Mouse (Mus musculus) neural tube, embryonic 11.5 days (tissue): ENCODE measurements around the gene Arglu1. TPM values are rescaled to one million over a fixed set of nuclear protein-coding genes. Genes with fewer than 3 reads are reported as not detected.

ENCODE experiments used
- ATAC-seq: fragments of 200-750 bp; cut with Nextera tagmentation; 2 replicates; pipeline ENCODE4 v1.8.0; 2017; ENCODE audit warnings: moderate number of reproducible peaks, mild to moderate bottlenecking, moderate TSS enrichment, moderate library complexity; ENCODE audit not compliant: insufficient read depth, low FRiP score, low TSS enrichment
- DNase-seq: peaks from one replicate; pipeline ENCODE4 v3.0.0-alpha.2; 2015; ENCODE audit warnings: low spot score
- H3K27ac ChIP-seq: fragments of 300-500 bp; sonication (generic); 2 replicates; pipeline ENCODE4 v1.5.1; 2014; ENCODE audit warnings: low read depth, mild to moderate bottlenecking, low read length
- H3K27me3 ChIP-seq: fragments of 300-500 bp; sonication (generic); 2 replicates; pipeline ENCODE4 v1.6.1; 2014; ENCODE audit warnings: mild to moderate bottlenecking, low read length, mixed read lengths; ENCODE audit not compliant: control insufficient read depth, insufficient read depth
- H3K36me3 ChIP-seq: fragments of 300-500 bp; sonication (generic); 2 replicates; pipeline ENCODE4 v1.6.1; 2014; ENCODE audit warnings: mild to moderate bottlenecking, low read length, moderate library complexity, mixed read lengths; ENCODE audit not compliant: control insufficient read depth, insufficient read depth
- H3K4me1 ChIP-seq: fragments of 300-500 bp; sonication (generic); 2 replicates; pipeline ENCODE4 v1.6.1; 2014; ENCODE audit warnings: low read length, mixed read lengths; ENCODE audit not compliant: control insufficient read depth, insufficient read depth
- H3K4me2 ChIP-seq: fragments of 300-500 bp; sonication (generic); 2 replicates; pipeline ENCODE4 v1.6.1; 2014; ENCODE audit warnings: low read depth, mild to moderate bottlenecking, moderate library complexity
- H3K4me3 ChIP-seq: fragments of 300-500 bp; sonication (generic); 2 replicates; pipeline ENCODE4 v1.5.1; 2014; ENCODE audit warnings: low read depth, low read length
- H3K9ac ChIP-seq: fragments of 300-500 bp; sonication (generic); 2 replicates; pipeline ENCODE4 v1.6.1; 2014; ENCODE audit warnings: mild to moderate bottlenecking, low read length
- H3K9me3 ChIP-seq: fragments of 300-500 bp; sonication (generic); 2 replicates; pipeline ENCODE4 v1.6.1; 2016; ENCODE audit warnings: low read length; ENCODE audit not compliant: control insufficient read depth
- WGBS: fragments of 180-500 bp; shearing (Covaris S2); extraction: QIAGEN DNeasy Blood & Tissue Kit; methylation state at CpG from one replicate; pipeline ENCODE4 v1.1.7; 2014; 5-methylcytosine and 5-hydroxymethylcytosine counted together
- polyA plus RNA-seq: library from polyadenylated mRNA; unstranded; fragments of >200 nt; fragmentation: Nextera tagmentation; extraction: Ambion mirVana; gene quantifications from 2 replicates; pipeline ENCODE4 v1.2.1, GENCODE M21; 2014

The Arglu1 gene
- polyA plus RNA-seq, 1 experiment from 2014 or later = 144 TPM

DNA sequence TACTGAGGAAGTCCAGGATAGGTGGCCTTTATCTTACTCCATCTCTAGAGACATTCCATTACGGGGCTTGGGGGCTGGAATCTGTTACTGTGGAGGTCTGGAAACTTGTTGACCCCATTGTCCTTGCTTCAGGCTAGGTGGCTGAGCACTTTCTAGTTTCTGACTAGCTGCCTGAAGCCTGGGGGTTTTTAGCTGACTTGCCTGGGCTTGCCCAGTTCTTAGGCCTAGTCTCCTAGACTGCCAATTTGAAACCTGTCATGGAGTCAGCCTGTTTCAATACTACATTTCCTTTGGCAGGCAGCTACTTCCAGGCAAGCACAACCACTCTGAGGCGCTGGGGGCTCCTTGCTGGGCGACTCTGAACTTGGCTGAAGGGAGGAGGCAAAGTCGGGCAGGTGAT lies 9.9 kb upstream of the Arglu1 start:
- H3K27ac ChIP-seq = no peak overlapping the region
- WGBS = 76% methylated on average over 4 of the region's 4 CpGs
- no peak for ATAC-seq
- no peaks in the 10 kb centered on the region for H3K36me3 ChIP-seq
- H3K4me3 ChIP-seq = no peak overlapping the region
- H3K27me3 ChIP-seq = no peaks in the 10 kb centered on the region
- no peaks in the 10 kb centered on the region for H3K4me1 ChIP-seq
- no peaks in the 10 kb centered on the region for H3K9me3 ChIP-seq
- no peak for DNase-seq
- H3K4me2 ChIP-seq = no peak overlapping the region
- no peak overlapping the region for H3K9ac ChIP-seq

DNA sequence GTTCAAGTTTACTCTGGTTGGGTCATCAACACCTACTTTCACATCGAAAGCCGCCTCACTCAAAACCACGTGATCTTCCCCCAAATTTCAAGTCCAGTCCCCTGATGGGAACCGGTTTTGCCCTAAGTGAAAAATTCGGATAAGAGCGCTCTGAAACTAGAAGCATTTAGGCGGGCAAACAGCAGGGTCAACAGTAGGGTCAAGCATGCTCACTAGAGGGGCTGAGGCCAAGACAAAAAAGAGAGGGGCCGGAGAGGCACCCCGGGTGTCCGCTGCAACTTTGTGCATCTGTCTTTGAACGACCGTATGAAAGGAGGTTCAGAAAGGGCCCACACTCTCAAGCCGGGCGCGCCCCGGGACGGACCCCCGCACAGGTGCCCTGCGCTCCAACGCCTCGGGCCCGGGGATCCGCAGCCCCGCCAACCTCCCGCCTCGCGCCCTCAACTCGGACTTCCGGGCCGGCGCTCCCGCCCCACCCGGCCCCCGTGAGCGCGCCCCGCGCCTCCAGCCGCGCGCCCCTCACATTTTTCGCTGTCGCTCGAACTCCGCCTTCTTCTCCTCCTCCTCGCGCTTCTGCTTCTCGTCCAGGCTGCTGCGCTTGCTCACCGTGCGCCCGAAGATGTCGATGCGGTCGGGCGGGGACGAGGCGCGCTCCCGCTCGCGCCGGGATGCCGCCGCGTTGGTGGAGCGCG lies 721 bp downstream of the Arglu1 start:
- H3K9ac ChIP-seq = peak overlapping the region; percentile 100
- peaks cover 18% of the 10 kb centered on the region for H3K4me1 ChIP-seq
- ATAC-seq (peak; percentile 66), DNase-seq (peak; percentile 79)
- no peaks in the 10 kb centered on the region for H3K27me3 ChIP-seq
- H3K36me3 ChIP-seq = no peaks in the 10 kb centered on the region
- under 1% methylated on average over 52 of the region's 68 CpGs for WGBS
- H3K4me2 ChIP-seq = peak overlapping the region; percentile 83
- H3K4me3 ChIP-seq = peak overlapping the region; percentile 94
- no peaks in the 10 kb centered on the region for H3K9me3 ChIP-seq
- H3K27ac ChIP-seq = peak overlapping the region; percentile 94

DNA sequence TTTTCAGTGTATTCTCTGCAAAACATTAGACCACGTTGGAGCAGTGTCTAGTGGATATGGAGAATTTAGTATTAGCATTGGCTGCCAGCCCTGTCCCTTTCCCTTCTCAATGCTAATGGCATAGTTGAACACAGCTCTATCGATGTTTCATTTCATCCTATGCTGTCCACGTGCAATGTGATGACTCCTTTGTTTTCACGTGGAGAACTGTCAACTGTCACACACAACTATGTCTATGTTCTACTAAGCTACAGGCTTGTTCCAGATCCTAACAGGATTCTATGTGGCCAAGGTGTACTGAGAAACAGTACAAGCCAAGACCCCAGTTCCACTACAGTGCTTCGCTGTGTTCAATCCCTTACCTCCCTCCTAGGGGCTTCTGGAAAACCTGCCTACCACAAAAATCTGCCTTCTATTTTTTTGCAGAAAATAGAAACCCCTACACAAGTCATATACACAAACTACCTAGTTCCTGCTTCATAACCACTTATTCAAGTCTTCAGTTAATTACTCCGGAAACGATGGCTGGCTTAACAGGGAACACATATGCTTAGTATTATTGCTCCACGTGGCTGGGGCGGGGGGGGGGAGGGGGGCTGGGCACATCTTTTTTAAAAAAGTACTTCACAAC lies 1.4 kb downstream of the Arglu1 start:
- Histone ChIP-seq H3K27ac (no peak overlapping the region), H3K9me3 (no peaks in the 10 kb centered on the region), H3K27me3 (no peaks in the 10 kb centered on the region), H3K4me2 (peak overlapping the region; percentile 83), H3K9ac (peak overlapping the region; percentile 100), H3K4me3 (peak overlapping the region; percentile 94), H3K36me3 (no peaks in the 10 kb centered on the region), H3K4me1 (peaks cover 18% of the 10 kb centered on the region)
- ATAC-seq (no peak), DNase-seq (no peak)
- 20% methylated on average over 9 of the region's 9 CpGs for WGBS

DNA sequence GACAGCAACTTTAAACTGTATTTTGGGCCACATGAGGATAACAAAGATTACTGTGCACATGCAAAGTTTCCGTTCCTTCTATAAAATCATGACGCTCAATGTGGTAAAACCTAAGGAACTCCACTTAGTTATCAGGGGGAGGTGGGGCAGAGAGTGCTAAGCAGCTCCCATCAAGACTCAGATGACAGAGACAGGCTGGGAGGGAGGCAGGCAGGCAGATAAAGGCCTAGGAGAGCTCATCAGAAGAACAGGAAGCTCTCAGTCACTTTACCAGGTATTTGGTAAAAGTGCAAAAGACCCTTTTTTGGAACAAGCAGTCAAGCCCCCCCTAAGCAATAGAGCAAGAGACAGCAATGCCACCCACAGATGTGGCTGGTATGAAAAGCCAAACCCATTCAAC lies 4.8 kb downstream of the Arglu1 start:
- Histone ChIP-seq H3K4me1 (peaks cover 18% of the 10 kb centered on the region), H3K9ac (no peak overlapping the region), H3K4me2 (no peak overlapping the region), H3K27ac (no peak overlapping the region), H3K27me3 (no peaks in the 10 kb centered on the region), H3K4me3 (no peak overlapping the region), H3K36me3 (0 out of 2 replicates have a peak, but pooled peaks cover under 1% of the 10 kb centered on the region), H3K9me3 (no peaks in the 10 kb centered on the region)
- ATAC-seq (no peak), DNase-seq (no peak)
- WGBS = 88% methylated on average over 2 of the region's 2 CpGs

DNA sequence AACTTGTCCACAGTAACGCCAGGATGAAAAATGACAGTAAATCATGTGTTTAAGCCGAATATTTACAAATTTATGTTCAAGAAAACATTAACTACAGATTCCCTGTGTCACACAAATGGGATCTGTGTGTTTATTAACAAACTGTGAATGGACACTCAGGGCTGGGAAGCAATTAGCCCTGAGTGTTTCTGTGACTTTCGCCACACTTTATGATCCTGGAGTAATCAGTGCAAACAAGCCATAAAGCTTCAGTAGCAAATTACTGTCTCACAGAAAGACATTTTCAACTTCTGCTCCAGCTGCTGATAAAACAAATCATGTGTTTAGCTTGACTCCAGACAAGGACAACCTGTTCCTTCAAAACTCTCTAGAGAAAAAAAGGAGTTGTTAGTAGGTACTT lies 7.6 kb downstream of the Arglu1 start:
- WGBS = 72% methylated on average over 3 of the region's 3 CpGs
- no peaks in the 10 kb centered on the region for H3K9me3 ChIP-seq
- no peak for DNase-seq
- H3K36me3 ChIP-seq = 0 out of 2 replicates have a peak, but pooled peaks cover 2% of the 10 kb centered on the region
- H3K27ac ChIP-seq = no peak overlapping the region
- ATAC-seq = no peak
- no peak overlapping the region for H3K4me2 ChIP-seq
- no peaks in the 10 kb centered on the region for H3K27me3 ChIP-seq
- peaks cover 6% of the 10 kb centered on the region; the same call in 1 of the 2 replicates for H3K4me1 ChIP-seq
- no peak overlapping the region for H3K4me3 ChIP-seq
- H3K9ac ChIP-seq = no peak overlapping the region

DNA sequence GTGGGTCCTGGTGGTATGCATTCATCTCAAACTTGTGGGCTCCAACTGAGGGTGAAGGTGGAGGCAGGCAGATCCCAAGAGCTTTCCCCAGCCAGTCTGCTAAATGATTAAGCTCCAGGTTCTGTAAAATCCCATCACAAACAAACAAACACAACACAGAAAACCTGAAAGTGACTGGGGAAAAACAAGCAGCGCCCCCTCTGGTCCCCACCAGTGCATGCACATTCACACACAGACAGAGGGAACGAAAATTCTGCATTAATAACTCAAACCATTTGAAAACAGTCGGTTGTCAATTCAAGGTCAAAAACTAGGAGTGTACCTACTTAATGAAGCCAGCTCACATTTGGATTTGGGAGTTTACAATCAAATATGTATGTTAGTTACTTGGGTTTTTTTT lies 12.1 kb downstream of the Arglu1 start:
- DNase-seq (no peak), ATAC-seq (no peak)
- Histone ChIP-seq H3K9ac (no peak overlapping the region), H3K4me3 (no peak overlapping the region), H3K9me3 (no peaks in the 10 kb centered on the region), H3K27me3 (no peaks in the 10 kb centered on the region), H3K4me1 (no peaks in the 10 kb centered on the region), H3K27ac (no peak overlapping the region), H3K4me2 (no peak overlapping the region), H3K36me3 (0 out of 2 replicates have a peak, but pooled peaks cover 4% of the 10 kb centered on the region)
- 86% methylated on average over 3 of the region's 3 CpGs for WGBS

DNA sequence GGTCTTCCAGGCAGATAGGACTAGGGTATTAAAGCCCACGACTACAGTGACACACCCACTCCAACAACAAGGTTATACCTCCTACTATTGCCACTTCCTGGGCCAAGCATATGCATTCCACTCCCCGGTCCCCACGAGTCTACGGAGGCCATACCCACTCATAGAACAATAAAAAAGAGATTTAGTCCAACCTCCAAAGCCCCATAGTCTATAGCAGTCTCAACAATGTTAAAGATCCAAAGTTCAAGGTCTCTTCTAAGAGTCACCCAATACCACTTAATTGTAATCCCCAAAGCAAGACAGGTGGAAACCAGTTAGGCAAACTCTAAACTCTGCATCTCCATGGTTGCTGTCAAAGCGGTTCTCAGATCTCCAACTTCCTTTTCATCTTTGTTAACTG lies 15.5 kb downstream of the Arglu1 start:
- WGBS = 89% methylated on average over 5 of the region's 5 CpGs
- no peaks in the 10 kb centered on the region for H3K4me1 ChIP-seq
- ATAC-seq (no peak), DNase-seq (no peak)
- H3K9me3 ChIP-seq = no peaks in the 10 kb centered on the region
- H3K27me3 ChIP-seq = no peaks in the 10 kb centered on the region
- H3K4me2 ChIP-seq = no peak overlapping the region
- no peak overlapping the region for H3K9ac ChIP-seq
- H3K4me3 ChIP-seq = no peak overlapping the region
- H3K27ac ChIP-seq = no peak overlapping the region
- H3K36me3 ChIP-seq = 0 out of 2 replicates have a peak, but pooled peaks cover 4% of the 10 kb centered on the region

DNA sequence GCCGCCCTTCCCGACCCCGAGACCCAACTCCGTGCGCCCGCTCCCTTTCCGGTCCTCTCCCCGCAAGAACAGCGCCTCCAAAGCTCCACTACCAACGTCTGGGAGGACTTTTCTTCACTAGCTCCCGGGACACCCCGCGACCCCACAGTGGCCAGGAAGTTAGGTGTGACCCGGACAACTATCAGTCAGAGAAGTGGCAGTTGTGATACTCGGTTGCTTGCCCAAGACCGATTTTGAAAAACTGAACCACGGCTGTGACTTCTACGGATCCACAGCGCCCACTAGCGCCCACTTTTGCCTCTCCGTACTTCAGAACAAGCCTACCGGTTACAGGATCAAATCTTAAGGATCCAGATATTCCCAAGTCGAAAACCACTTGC lies 28.6 kb downstream of the Arglu1 start:
- Histone ChIP-seq H3K9me3 (no peaks in the 10 kb centered on the region), H3K9ac (peak overlapping the region; percentile 96), H3K36me3 (no peaks in the 10 kb centered on the region; the same call in 1 of the 2 replicates), H3K4me2 (peak overlapping the region; percentile 87), H3K27me3 (no peaks in the 10 kb centered on the region), H3K4me3 (peak overlapping the region; percentile 98), H3K4me1 (peaks cover 4% of the 10 kb centered on the region; the same call in 1 of the 2 replicates), H3K27ac (peak overlapping the region; percentile 65)
- ATAC-seq (peak; percentile 0; the same call in 1 of the 2 replicates), DNase-seq (peak; percentile 95)
- under 1% methylated on average over 23 of the region's 23 CpGs for WGBS
